Mouse (Mus musculus): ENCODE measurements around the gene Fam196b. TPM values are rescaled to one million over a fixed set of nuclear protein-coding genes. Genes with fewer than 3 reads are reported as not detected.

Gene Fam196b
- total and polyA plus RNA-seq, 3 experiments: 0.13 to 0.38 TPM; not detected in 1

- in situ Hi-C loops (cut with MboI; ENCODE audit: low pct_ligation_motif_present, low pct_unique_long_range_greater_than_20kb, low sequenced_read_pairs): no loop called here
- TF ChIP-seq BHLHE40 (IDR thresholded peaks at IDR 0.05; ENCODE audit: low read depth, low read length): 0 out of 2 replicates have a peak, but pooled peaks have one; percentile 20
- TF ChIP-seq IRF4 (IDR thresholded peaks at IDR 0.05; ENCODE audit: low read depth, low read length): no peak
- TF ChIP-seq USF1 (IDR thresholded peaks at IDR 0.05; ENCODE audit: low read depth, low read length): peak; percentile 74
- no peak for TF ChIP-seq CTCF (conservative IDR thresholded peaks at IDR 0.05 in 1 of 2, IDR thresholded peaks at IDR 0.05 in 1 of 2; ENCODE audit: low read depth in 2 of 2, low read length in 2 of 2)
- peak; percentile 68 for TF ChIP-seq MAX (IDR thresholded peaks at IDR 0.05; ENCODE audit: low read length)
- peak; percentile 49; the same call in 1 of the 2 replicates for TF ChIP-seq USF2 (conservative IDR thresholded peaks at IDR 0.05; ENCODE audit: low read depth, low read length)
- TF ChIP-seq MYC (IDR thresholded peaks at IDR 0.05; ENCODE audit: low read depth, low read length): peak; percentile 34; the same call in 1 of the 2 replicates
- TF ChIP-seq ETS1 (conservative IDR thresholded peaks at IDR 0.05; ENCODE audit: low read depth, low read length): no peak
- no peak for TF ChIP-seq MXI1 (IDR thresholded peaks at IDR 0.05; ENCODE audit: low read depth, low read length)
- no peak for TF ChIP-seq JUND (conservative IDR thresholded peaks at IDR 0.05; ENCODE audit: low read depth, low read length)
- TF ChIP-seq TBP (conservative IDR thresholded peaks at IDR 0.05; ENCODE audit: low read depth, low read length): no peak
- Histone ChIP-seq H3K79me2 (replicated peaks; ENCODE audit: control insufficient read depth, extremely low read depth, insufficient read depth, poor library complexity, severe bottlenecking) (no peaks in the 10 kb centered on the region), H3K4me1 (ENCODE audit: control insufficient read depth in 1 of 2, insufficient read depth in 2 of 2) (peaks cover 20 to 38% of the 10 kb centered on the region in 2 experiments), H3K4me3 (replicated peaks in 1 of 3; ENCODE audit: low read depth in 2 of 3, low read length in 2 of 3, poor library complexity in 1 of 3) (no peak overlapping the region), H3K9me3 (replicated peaks; ENCODE audit: low read length) (no peaks in the 10 kb centered on the region), H3K4me2 (ENCODE audit: insufficient read depth, low read depth, poor library complexity, severe bottlenecking) (no peak overlapping the region), H3K9ac (ENCODE audit: insufficient read depth, low read depth) (no peak overlapping the region), H3K27ac (ENCODE audit: insufficient read depth, low read depth) (no peak overlapping the region; the same call in 1 of the 2 replicates), H3K27me3 (replicated peaks) (no peaks in the 10 kb centered on the region), H3K36me3 (replicated peaks in 1 of 2; ENCODE audit: control insufficient read depth in 1 of 2, insufficient read depth in 1 of 2, low read length in 1 of 2) (peaks cover 33 to 81% of the 10 kb centered on the region in 2 experiments)
- DNase-seq (ENCODE audit: extremely low read depth): peak; percentile 54
- dilution Hi-C loops (cut with MboI; ENCODE audit: extremely low pct_ligation_motif_present, extremely low pct_unique_long_range_greater_than_20kb, low sequenced_read_pairs): no loop called here
Measured at GRCm38 (mm10) chr11:34384178-34384577, 69.6 kb downstream of the Fam196b start.

- no peak overlapping the region for H3K27ac ChIP-seq (ENCODE audit: insufficient read depth, low read depth)
- H3K27me3 ChIP-seq (replicated peaks): no peaks in the 10 kb centered on the region
- no peak overlapping the region for H3K9ac ChIP-seq (ENCODE audit: insufficient read depth, low read depth)
- no peaks in the 10 kb centered on the region for H3K79me2 ChIP-seq (replicated peaks; ENCODE audit: control insufficient read depth, extremely low read depth, insufficient read depth, poor library complexity, severe bottlenecking)
- peaks cover 36 to 81% of the 10 kb centered on the region in 2 experiments for H3K36me3 ChIP-seq (replicated peaks in 1 of 2; ENCODE audit: control insufficient read depth in 1 of 2, insufficient read depth in 1 of 2, low read length in 1 of 2)
- peaks cover 20 to 47% of the 10 kb centered on the region in 2 experiments for H3K4me1 ChIP-seq (ENCODE audit: control insufficient read depth in 1 of 2, insufficient read depth in 2 of 2)
- DNase-seq (ENCODE audit: extremely low read depth): no peak
- dilution Hi-C loops (cut with MboI; ENCODE audit: extremely low pct_ligation_motif_present, extremely low pct_unique_long_range_greater_than_20kb, low sequenced_read_pairs): no loop called here
- no peak for TF ChIP-seq IRF4 (IDR thresholded peaks at IDR 0.05; ENCODE audit: low read depth, low read length)
- no peak for TF ChIP-seq CHD2 (IDR thresholded peaks at IDR 0.05; ENCODE audit: low read length)
- no peak for TF ChIP-seq SMC3 (IDR thresholded peaks at IDR 0.05; ENCODE audit: low read depth, low read length)
- no peak for TF ChIP-seq ELF1 (IDR thresholded peaks at IDR 0.05; ENCODE audit: low read depth, low read length)
- TF ChIP-seq MYC (IDR thresholded peaks at IDR 0.05; ENCODE audit: low read depth, low read length): 0 out of 2 replicates have a peak, but pooled peaks have one; percentile 15
- in situ Hi-C loops (cut with MboI; ENCODE audit: low pct_ligation_motif_present, low pct_unique_long_range_greater_than_20kb, low sequenced_read_pairs): loop anchor here (5.0 kb wide), 1 partner anchor 37 kb away; no protein-coding TSS in a partner anchor
- H3K4me2 ChIP-seq (ENCODE audit: insufficient read depth, low read depth, poor library complexity, severe bottlenecking): no peak overlapping the region
- no peak overlapping the region for H3K4me3 ChIP-seq (replicated peaks in 1 of 3; ENCODE audit: low read depth in 2 of 3, low read length in 2 of 3, poor library complexity in 1 of 3)
- H3K9me3 ChIP-seq (replicated peaks; ENCODE audit: low read length): no peaks in the 10 kb centered on the region
Measured at GRCm38 (mm10) chr11:34385001-34385688, 70.5 kb downstream of the Fam196b start.
